Comparison of ENCODE assay signal across 17 mouse cellular contexts in the genomic region with DNA sequence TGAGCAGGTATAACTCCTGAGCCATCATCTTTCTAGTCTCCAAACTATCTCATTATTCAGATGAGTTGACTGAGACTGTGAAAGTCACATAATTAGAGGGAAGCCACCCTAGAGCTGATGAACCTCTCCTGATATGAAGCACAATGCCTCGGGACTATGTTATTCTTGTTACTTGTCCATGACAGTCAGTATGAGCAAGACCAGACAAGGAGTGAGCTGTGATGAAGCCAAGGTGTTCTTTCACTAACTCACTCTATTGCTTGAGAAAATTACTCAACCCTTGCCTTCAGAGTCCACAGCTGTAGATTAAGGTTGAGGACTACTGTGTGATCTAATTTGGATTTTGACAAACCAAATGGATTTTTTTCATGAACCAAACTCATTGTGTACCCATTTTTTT.
"Had no signal": no experiment of that assay in that cellular context is flagged by ENCODE, and none has a peak within 500 bp of the region (broad histone marks: within the 10 kb centered on the region; RNA-seq: fewer than 3 reads in every experiment).

No protein-coding gene starts in this region.

- DNase-seq: cerebellum, adult 2 months; cerebellum, adult 8-10 months; cerebellum, adult 9-10 months; cerebellum, adult 9-11 months; cerebellum, postnatal 10 days; cerebellum, postnatal 14 days; cerebellum, postnatal 25 days; cerebellum, postnatal 36 days; embryo, embryonic 11 days; forebrain, postnatal 0 days; gastrocnemius, adult 2 months; gastrocnemius, postnatal 10 days; gastrocnemius, postnatal 14 days; gastrocnemius, postnatal 36 days; heart, adult 11 months; heart, adult 18-20 months; heart, adult 2 months had no signal
